Mouse (Mus musculus): ENCODE data around the gene Brca2. TPM values are rescaled to one million over a fixed set of nuclear protein-coding genes. Genes with fewer than 3 reads are reported as not detected.

Brca2 gene
- polyA plus RNA-seq, 1 experiment from 2014 or later: 32.9 TPM

DNA sequence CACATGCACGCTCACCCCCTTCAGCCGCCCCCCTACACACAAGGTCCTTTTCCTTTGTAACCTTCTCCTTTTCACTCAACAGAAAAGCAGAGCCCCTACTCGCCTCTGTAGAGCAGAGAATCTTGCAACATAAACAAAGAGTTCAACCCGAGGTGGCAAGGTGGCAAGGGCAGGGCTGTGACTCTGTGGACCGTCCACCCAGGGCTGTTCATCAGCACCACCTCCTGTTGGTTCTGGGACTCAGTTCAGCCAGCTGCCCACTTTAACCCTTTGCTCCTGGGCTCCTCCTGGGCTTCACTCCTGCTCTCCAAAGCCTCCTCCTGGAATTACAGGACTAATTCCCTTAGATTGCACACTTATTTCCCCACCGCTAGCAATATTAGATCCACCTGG, 61.9 kb downstream of the Brca2 start:
- H3K4me1 ChIP-seq (ENCODE audit: control insufficient read depth, insufficient read depth, low read length): no peaks in the 10 kb centered on the region
- no peak overlapping the region for H3K4me3 ChIP-seq (ENCODE audit: low read depth, low read length)
- H3K27ac ChIP-seq (replicated peaks; ENCODE audit: low read depth, low read length): no peak overlapping the region
- H3K36me3 ChIP-seq (ENCODE audit: control insufficient read depth, insufficient read depth, low read length): no peaks in the 10 kb centered on the region
- WGBS: 44% methylated on average over 6 of the region's 6 CpGs
- DNase-seq (ENCODE audit: low spot score): no peak
- ATAC-seq (ENCODE audit: insufficient number of reproducible peaks, low FRiP score, low TSS enrichment, low read depth): no peak
- no peak overlapping the region for H3K9ac ChIP-seq (ENCODE audit: low read length)
- no peaks in the 10 kb centered on the region for H3K9me3 ChIP-seq (ENCODE audit: control insufficient read depth, low read length)
- H3K4me2 ChIP-seq (ENCODE audit: low read depth, severe bottlenecking): no peak overlapping the region
- H3K27me3 ChIP-seq (ENCODE audit: control insufficient read depth, insufficient read depth, low read length): no peaks in the 10 kb centered on the region

GRCm38 (mm10) chr5:150589945-150590344, 67.5 kb downstream of the Brca2 start:
- 63% methylated on average over 2 of the region's 2 CpGs for WGBS
- ATAC-seq (ENCODE audit: insufficient number of reproducible peaks, low FRiP score, low TSS enrichment, low read depth) (no peak), DNase-seq (ENCODE audit: low spot score) (no peak)
- H3K4me1 ChIP-seq (ENCODE audit: control insufficient read depth, insufficient read depth, low read length): no peaks in the 10 kb centered on the region
- H3K4me2 ChIP-seq (ENCODE audit: low read depth, severe bottlenecking): no peak overlapping the region
- no peaks in the 10 kb centered on the region for H3K9me3 ChIP-seq (ENCODE audit: control insufficient read depth, low read length)
- H3K36me3 ChIP-seq (ENCODE audit: control insufficient read depth, insufficient read depth, low read length): no peaks in the 10 kb centered on the region
- no peak overlapping the region for H3K27ac ChIP-seq (replicated peaks; ENCODE audit: low read depth, low read length)
- peaks cover 20% of the 10 kb centered on the region for H3K27me3 ChIP-seq (ENCODE audit: control insufficient read depth, insufficient read depth, low read length)
- no peak overlapping the region for H3K4me3 ChIP-seq (ENCODE audit: low read depth, low read length)
- H3K9ac ChIP-seq (ENCODE audit: low read length): no peak overlapping the region

DNA sequence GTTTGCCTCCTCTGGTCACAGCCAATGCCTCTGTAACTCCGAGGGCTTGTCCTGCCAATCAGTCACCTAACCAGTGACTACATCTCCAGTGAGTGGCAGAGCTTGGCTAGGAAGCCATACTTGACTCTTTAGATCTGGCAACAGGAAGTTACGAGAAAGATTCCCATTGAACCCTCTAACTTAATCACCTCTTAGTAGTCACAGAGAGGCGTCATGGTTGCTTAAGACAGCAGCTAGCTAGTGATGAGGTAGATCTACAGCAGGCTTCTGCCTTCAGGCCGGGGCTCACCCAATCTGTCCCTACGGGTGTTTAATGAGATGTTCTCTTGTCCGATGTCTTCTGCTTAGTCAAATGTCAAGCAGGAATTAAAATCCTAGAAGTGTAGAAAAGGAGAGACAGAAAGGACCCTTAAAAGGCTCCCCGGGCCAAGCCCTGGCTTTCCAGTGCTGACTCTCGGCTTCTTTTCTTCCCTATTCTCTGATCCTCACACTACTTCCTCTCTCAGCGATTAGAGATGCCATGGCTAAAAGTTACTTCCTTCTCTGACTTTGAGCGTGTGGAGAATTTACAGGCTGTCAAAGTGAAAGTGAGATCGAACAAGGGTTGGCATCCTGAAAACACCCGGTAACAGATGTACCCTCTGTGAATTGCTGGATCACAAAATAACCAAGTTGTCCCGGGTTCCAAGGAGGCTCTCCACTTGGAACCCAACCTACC, 69.9 kb downstream of the Brca2 start:
- Histone ChIP-seq H3K9ac (ENCODE audit: low read length) (no peak overlapping the region), H3K27ac (replicated peaks; ENCODE audit: low read depth, low read length) (no peak overlapping the region), H3K4me3 (ENCODE audit: low read depth, low read length) (no peak overlapping the region), H3K9me3 (ENCODE audit: control insufficient read depth, low read length) (no peaks in the 10 kb centered on the region), H3K4me1 (ENCODE audit: control insufficient read depth, insufficient read depth, low read length) (no peaks in the 10 kb centered on the region), H3K27me3 (ENCODE audit: control insufficient read depth, insufficient read depth, low read length) (peaks cover 28% of the 10 kb centered on the region), H3K4me2 (ENCODE audit: low read depth, severe bottlenecking) (no peak overlapping the region), H3K36me3 (ENCODE audit: control insufficient read depth, insufficient read depth, low read length) (no peaks in the 10 kb centered on the region)
- DNase-seq (ENCODE audit: low spot score) (no peak), ATAC-seq (ENCODE audit: insufficient number of reproducible peaks, low FRiP score, low TSS enrichment, low read depth) (no peak)
- WGBS: 68% methylated on average over 13 of the region's 13 CpGs

DNA sequence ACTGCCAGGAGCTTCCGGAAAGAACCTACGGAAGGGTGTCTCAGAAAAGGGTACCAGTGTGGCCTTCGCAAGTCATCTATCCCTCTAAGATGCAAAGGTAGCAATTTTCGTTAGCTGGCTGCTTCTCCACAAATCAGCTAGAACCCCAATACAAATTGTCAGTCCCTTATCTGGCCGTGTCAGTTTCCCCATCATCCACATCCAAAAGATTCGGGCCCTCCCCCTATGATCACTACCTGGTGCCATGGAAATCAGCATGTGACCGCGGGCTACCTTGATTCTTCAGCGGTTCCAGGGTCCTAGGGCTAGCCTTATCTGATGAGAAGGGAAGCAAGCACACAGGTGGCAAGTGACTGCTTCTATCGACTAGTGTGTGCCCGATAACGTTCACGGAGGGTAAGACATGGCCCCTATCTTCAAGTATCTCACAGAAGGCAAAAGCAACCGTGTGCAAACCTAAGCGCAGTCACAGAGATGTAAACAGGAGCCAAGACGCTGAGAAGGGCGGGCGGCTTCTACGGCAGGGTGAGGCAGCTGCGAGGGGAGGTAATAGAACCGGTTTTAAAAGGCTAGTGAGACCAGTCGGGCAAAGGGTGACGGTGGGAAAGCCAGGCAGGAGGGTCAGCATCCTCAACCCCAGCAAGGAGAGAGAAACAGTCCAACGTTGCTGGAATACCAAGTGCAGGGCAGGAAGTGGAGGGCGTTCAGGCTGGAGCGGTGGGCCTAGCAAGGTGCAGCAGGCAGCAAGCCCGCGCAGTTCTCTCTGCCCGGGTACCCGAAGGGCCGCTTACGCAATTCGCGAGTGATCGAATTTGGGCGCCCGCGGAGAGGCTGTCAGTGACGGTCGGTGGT, 70.7 kb downstream of the Brca2 start:
- H3K4me3 ChIP-seq (ENCODE audit: low read depth, low read length): peak overlapping the region; percentile 64
- no peaks in the 10 kb centered on the region for H3K36me3 ChIP-seq (ENCODE audit: control insufficient read depth, insufficient read depth, low read length)
- peak; percentile 11 for ATAC-seq (ENCODE audit: insufficient number of reproducible peaks, low FRiP score, low TSS enrichment, low read depth)
- H3K4me2 ChIP-seq (ENCODE audit: low read depth, severe bottlenecking): peak overlapping the region; percentile 100
- H3K4me1 ChIP-seq (ENCODE audit: control insufficient read depth, insufficient read depth, low read length): no peaks in the 10 kb centered on the region
- WGBS: 11% methylated on average over 29 of the region's 40 CpGs
- peaks cover 28% of the 10 kb centered on the region for H3K27me3 ChIP-seq (ENCODE audit: control insufficient read depth, insufficient read depth, low read length)
- peak overlapping the region; percentile 38 for H3K9ac ChIP-seq (ENCODE audit: low read length)
- H3K27ac ChIP-seq (replicated peaks; ENCODE audit: low read depth, low read length): no peak overlapping the region
- H3K9me3 ChIP-seq (ENCODE audit: control insufficient read depth, low read length): no peaks in the 10 kb centered on the region
- peak; percentile 56 for DNase-seq (ENCODE audit: low spot score)

DNA sequence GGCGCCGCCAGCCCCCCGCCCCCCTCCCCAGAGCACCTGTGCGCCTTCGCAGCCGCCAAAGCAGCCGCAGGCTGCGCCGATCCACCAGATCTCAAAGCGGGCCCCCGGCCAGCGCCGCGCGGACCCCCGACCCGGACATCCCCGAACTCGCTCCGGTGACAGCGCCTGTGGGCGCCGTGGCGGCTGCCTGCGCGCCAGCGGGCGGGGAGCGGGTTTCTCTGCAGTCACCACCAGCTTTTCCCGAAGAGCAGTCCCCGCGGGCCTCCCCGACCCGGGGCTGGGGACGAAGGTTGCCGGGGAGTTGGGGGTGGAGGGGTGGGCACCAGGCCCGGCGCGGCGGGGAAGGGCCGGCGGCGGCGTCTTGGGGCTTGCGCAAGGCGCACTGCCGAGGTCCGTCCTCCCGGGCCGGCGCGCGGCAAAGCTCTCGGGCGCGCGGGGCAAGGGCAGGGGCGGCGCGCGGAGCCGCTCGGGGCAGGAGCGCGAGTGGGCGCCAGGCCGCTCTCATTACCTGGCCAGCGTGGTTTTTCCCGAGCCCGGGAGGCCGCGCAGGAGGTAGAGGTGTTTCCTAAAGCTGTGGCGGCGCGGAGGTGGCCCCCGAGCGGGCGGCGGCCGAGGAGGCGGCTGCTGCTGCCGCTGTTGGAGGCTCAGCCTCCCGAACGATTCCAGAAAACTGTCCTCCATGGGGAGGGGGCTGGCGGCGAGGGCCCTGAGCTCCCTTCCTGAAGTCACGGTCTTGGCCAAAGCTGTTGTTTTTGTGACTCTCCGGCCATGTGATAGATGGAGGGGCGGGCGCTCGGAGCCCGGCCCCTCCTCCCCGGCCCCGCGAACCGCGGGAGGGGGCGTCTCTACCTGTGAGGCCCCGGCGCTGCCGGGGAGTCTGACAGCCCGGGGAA, 71.6 kb downstream of the Brca2 start:
- H3K4me2 ChIP-seq (ENCODE audit: low read depth, severe bottlenecking): peak overlapping the region; percentile 100
- ATAC-seq (ENCODE audit: insufficient number of reproducible peaks, low FRiP score, low TSS enrichment, low read depth) (peak; percentile 60), DNase-seq (ENCODE audit: low spot score) (peak; percentile 57)
- peak overlapping the region; percentile 64 for H3K4me3 ChIP-seq (ENCODE audit: low read depth, low read length)
- peaks cover 28% of the 10 kb centered on the region for H3K27me3 ChIP-seq (ENCODE audit: control insufficient read depth, insufficient read depth, low read length)
- peak overlapping the region; percentile 38 for H3K9ac ChIP-seq (ENCODE audit: low read length)
- H3K9me3 ChIP-seq (ENCODE audit: control insufficient read depth, low read length): no peaks in the 10 kb centered on the region
- no peak overlapping the region for H3K27ac ChIP-seq (replicated peaks; ENCODE audit: low read depth, low read length)
- H3K4me1 ChIP-seq (ENCODE audit: control insufficient read depth, insufficient read depth, low read length): peaks cover 4% of the 10 kb centered on the region; the same call in 1 of the 2 replicates
- no peaks in the 10 kb centered on the region for H3K36me3 ChIP-seq (ENCODE audit: control insufficient read depth, insufficient read depth, low read length)
- under 1% methylated on average over 75 of the region's 102 CpGs for WGBS

DNA sequence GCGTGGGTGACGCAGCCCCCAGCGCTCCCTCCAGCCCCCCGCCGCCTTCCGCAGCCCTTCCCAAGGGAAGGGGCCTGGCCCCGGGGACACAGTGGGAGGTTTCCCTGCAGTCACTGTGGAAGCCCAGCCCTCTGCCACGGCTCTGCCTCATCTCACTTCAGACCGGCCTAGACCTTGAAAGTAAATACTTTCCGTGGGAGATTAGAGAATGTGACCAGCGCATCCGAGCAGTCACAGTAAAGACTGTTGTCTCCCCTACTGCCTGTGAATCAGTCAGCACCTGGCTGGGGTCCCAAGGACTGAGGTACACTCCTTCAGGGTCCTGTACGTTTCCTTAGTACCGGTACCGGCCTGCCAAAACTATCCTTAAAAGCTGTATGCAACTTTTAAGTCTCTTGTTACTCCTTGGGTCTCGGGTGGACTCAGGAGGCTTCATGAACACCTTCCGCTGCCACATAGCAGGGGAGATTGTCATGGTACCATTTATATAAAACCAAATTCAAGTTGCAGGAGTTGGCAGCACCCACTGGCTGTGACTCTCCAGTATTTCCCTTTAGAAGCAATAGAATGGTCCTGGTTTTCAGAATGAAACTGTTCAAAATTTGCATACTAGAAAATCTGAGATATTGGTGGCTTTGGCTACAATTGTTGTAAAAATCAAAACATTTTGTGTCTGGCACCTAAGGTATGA, 72.4 kb downstream of the Brca2 start:
- H3K4me1 ChIP-seq (ENCODE audit: control insufficient read depth, insufficient read depth, low read length): peaks cover 4% of the 10 kb centered on the region; the same call in 1 of the 2 replicates
- no peak overlapping the region for H3K27ac ChIP-seq (replicated peaks; ENCODE audit: low read depth, low read length)
- peak; percentile 34; the same call in 1 of the 2 replicates for ATAC-seq (ENCODE audit: insufficient number of reproducible peaks, low FRiP score, low TSS enrichment, low read depth)

GRCm38 (mm10) chr5:150595366-150596016, 73.1 kb downstream of the Brca2 start:
- 56% methylated on average over 11 of the region's 11 CpGs for WGBS
- H3K9me3 ChIP-seq (ENCODE audit: control insufficient read depth, low read length): no peaks in the 10 kb centered on the region
- H3K27ac ChIP-seq (replicated peaks; ENCODE audit: low read depth, low read length): no peak overlapping the region
- no peak overlapping the region for H3K9ac ChIP-seq (ENCODE audit: low read length)
- H3K4me2 ChIP-seq (ENCODE audit: low read depth, severe bottlenecking): no peak overlapping the region
- no peaks in the 10 kb centered on the region for H3K36me3 ChIP-seq (ENCODE audit: control insufficient read depth, insufficient read depth, low read length)
- H3K4me3 ChIP-seq (ENCODE audit: low read depth, low read length): no peak overlapping the region
- peaks cover 28% of the 10 kb centered on the region for H3K27me3 ChIP-seq (ENCODE audit: control insufficient read depth, insufficient read depth, low read length)
- DNase-seq (ENCODE audit: low spot score) (no peak), ATAC-seq (ENCODE audit: insufficient number of reproducible peaks, low FRiP score, low TSS enrichment, low read depth) (no peak)
- peaks cover 4% of the 10 kb centered on the region; the same call in 1 of the 2 replicates for H3K4me1 ChIP-seq (ENCODE audit: control insufficient read depth, insufficient read depth, low read length)

More for the DNA sequence above, 72.4 kb downstream of the Brca2 start:
- no peaks in the 10 kb centered on the region for H3K9me3 ChIP-seq (ENCODE audit: control insufficient read depth, low read length)
- H3K4me3 ChIP-seq (ENCODE audit: low read depth, low read length): peak overlapping the region; percentile 64
- no peaks in the 10 kb centered on the region for H3K36me3 ChIP-seq (ENCODE audit: control insufficient read depth, insufficient read depth, low read length)
- peak overlapping the region; percentile 38 for H3K9ac ChIP-seq (ENCODE audit: low read length)
- DNase-seq (ENCODE audit: low spot score): no peak
- WGBS: 9% methylated on average over 15 of the region's 17 CpGs
- peak overlapping the region; percentile 100 for H3K4me2 ChIP-seq (ENCODE audit: low read depth, severe bottlenecking)
- peaks cover 28% of the 10 kb centered on the region for H3K27me3 ChIP-seq (ENCODE audit: control insufficient read depth, insufficient read depth, low read length)

Measured in limb, embryonic 11.5 days (tissue).